Mouse (Mus musculus): ENCODE measurements around the gene Cnnm4. TPM values are rescaled to one million over a fixed set of nuclear protein-coding genes. Genes with fewer than 3 reads are reported as not detected.
A peak's percentile ranks its signal among the peaks of the same experiment; 100 is the strongest.

Gene Cnnm4
- total RNA-seq, 4 experiments from 2014 or later: 3.7 to 5.2 (median 4.7) TPM

DNA sequence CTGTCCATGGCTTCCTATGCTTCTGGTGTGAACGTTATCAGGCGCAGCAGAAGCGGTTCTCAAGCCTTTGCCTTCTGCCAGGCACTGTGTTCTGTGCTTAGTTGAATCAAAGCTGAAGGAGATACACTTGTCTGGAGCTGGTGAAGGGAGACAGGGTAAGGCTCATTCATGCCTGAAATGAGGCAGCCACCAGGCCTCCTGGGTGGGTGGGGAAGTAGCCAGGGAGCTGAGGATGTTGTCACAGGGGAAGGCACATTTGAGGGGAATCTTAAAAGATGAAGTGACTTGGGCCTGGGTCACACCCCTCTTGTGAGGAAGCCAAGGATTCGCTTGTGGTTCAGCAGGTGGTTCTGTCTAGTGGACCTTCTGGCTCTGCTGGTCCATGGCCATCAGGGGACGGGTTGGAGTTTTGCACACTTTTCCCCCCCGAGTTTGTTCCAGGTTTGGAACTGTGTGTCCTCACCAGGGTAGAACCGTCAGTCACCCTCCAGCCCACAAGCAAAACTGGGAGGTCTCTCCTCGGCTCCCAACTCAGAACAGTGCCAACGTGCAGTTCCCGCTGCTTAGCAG lies 1.9 kb downstream of the Cnnm4 start:
- no peak for DNase-seq (ENCODE audit: low spot score)

DNA sequence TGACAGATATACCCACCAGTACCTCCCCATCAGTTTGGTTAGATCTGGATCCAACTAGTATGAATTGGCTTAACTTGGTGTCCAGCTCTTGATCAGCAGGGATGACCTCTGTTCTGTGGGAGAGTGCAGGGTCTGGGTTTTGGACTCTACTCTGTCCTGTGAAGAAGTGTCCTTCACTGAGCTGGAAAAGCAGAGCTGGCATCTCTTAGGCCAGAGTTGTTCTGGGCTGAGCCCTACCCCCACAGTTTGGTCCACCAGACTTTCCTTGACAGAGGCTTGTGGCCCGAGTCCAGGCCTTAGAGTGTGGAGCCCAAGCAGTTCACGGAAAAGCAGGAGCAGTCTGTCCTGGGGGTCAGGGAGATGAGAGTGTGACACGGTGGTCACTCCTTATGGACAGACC lies 3.2 kb downstream of the Cnnm4 start:
- DNase-seq (ENCODE audit: low spot score): no peak

DNA sequence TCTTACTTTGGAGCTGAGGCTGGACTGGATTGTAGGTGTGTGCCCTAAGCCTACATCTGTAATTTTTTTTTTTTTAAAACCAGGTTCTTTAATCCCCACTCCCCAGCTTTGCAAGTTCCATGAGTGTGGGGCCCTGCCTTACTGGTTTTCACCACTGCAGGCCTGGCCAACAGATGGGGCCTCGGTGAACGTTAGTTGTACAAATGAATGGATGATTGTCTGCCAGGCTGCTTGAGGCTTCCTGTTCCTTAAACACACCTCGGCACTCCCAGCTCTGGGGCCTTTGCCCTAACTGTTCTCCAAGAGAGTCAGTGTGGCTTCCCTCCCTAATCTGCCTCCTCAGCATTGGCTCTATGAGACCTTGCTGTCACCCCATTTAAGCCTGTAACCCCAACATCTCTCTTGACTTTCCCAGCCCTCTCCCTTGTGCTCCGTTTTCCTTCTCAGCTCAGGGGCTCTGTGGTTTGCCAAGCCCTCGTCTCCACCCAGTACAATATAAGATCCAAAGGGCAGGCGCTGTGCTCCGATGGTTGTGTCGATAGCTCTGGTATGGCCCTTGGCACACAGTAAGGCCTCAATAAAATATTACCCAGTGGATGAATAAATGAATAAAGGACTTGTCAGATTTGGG lies 4.2 kb downstream of the Cnnm4 start:
- no peak for DNase-seq (ENCODE audit: low spot score)

DNA sequence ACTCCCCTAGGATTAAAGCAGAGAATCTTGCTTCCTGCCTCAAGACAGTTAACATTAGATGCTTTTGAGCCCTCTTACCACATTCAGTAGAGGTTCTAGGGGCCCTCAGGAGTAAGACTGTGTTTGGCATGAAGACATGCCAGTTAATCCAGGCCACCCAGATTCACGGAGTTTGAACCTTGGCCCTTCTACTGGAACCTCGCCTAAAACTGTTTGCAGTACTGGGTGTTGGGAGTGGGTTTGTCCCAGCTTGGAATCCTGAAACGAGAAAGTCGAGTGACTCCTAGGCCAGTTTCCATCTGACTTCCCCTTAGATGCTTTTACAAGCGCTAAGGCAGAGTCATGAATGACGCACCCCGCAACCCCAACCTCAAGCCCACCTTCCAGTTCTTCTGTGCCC lies 5.0 kb downstream of the Cnnm4 start:
- no peak for DNase-seq (ENCODE audit: low spot score)

DNA sequence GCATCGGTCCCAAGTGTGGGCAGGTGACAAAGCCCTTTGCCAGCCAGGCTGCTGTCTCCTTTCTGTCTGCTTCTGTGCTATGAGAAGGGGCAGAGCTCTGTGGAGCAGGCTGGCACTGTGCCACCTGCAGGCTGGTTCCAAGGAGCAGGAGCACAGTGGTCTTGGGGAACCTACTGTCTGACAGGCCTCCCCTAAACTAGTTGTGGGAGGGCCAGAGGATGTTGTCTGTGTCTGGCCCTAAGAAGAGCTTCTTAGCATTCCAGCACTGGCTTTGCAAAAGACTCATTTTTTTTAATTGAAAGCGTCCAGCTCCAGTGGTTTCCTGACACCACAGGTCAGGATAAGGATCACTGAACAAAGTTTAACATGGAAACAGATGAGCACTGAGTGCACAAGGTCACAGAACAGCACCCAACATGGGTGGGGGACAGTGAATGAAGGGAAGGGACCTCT lies 6.9 kb downstream of the Cnnm4 start:
- DNase-seq (ENCODE audit: low spot score): no peak

DNA sequence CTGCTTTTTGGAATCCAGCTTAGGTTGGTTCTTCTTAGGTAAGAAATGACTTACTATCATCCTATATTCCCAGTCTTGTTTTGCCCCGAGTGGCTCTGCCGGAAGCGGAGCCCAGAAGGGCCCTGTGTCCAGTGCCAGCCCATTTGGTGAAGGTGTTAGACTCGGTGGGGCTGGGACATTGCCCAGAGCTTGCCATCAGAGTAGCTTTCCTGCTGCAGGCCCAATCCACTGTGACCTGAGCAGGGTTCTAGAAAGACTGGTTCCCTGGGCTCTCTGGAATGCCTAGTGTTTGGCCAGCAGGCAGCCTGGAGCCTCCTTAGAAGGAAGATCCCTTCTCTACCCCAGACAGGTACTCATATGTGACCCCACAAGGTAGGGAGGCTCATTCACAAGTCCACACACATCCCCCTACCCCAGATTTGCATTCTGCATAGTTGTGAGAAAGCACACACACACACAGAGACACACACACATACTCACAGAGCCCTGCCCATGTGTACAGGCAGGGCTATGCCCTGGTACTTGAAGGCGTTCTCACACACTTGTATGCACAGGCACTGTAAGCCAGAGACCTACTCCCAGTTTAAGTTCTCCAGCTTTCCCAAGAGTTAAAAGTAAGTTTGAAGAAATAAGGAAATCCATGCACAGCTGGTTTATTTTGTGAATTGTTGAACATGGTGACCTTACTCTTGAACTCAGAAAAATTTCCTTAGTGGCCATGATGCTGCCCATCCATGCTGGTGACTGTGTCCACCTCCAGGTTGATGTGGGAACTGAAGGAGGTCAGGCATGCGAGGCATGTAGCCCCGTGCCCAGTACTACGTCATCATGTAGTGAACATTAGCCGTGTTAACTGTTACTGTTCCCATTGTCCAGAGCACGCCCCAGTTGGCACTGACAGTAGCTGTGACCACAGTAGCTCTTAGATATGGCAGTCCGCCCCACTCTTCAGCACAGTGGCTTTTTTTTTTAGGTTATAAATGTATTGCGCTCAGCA lies 8.8 kb downstream of the Cnnm4 start:
- DNase-seq (ENCODE audit: low spot score): no peak

DNA sequence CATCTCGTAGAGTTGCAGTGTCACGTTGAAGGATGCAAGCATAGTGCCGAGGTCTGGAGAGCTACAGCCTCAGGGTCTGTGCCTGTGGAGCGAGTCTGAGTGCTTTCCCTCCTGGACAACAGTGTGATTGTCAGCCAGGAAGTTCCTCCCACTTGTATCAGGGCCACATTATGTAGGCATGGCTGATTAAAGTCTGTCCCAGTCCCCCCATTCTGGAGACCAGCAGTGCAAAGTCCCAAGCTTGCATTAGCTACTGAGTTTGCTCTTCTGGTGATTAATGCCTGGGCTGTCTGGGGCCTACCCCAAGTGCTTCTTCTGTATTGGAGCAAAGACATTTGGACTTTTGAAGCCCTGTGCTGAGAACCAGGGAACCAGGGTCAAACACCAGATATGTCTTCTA lies 12.4 kb downstream of the Cnnm4 start:
- DNase-seq (ENCODE audit: low spot score): no peak

DNA sequence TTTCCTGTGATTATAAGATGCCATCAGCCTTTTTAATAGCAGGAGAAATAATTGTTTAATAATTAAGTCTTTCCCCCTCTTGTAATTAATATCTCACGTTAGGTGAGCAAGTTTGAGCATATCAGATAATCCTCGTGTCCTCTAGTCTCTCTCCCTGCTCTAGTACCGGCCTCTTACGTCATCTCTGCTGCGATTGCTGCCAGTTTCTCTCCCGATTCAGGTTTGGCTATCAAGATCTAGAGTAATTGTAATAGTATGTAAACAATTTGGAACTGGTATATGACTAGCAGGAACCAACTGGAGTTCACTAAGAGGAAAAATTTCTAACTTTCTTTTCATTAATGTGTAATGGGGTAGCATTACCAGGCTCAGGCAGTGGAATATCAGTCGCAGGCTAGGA lies 13.7 kb downstream of the Cnnm4 start:
- DNase-seq (ENCODE audit: low spot score): no peak

DNA sequence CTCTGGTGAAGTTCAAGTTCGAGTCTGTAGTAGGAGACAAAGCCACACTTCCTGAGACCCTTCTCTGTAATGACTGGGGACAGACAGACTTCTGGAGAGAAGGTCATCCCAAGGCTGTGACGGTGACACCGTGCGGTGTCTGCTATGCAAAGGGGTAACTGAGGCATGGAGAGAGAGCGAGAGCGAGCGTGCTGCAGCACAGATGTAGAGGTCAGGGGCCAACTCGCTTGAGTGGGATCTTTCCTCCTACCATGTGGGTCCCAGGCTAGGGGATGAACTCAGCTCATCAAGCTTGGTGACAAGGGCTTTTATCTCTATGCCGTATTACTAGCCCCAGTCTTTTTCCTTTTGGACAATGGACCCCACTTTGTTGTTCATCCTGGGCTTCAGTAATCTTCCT lies 15.7 kb downstream of the Cnnm4 start:
- DNase-seq (ENCODE audit: low spot score): no peak

DNA sequence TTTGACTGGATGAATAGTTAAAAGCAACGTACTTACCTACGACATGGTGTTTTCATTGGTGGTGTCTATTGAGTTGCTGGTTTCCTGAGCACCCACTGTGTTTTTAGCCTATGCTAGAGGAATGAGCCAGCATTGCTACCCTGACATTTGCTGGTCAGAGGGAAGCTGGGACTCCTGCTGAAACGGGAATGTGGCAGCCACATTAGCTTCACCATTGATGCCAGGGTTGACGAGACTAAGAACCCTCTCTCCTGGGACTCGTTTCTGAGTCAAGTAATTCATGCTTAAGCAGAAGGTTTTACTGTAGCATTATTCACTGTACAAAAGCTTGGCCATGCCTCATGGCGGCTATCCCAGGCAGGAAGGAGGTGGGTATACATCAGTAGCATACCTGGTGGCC lies 18.2 kb downstream of the Cnnm4 start:
- DNase-seq (ENCODE audit: low spot score): no peak

DNA sequence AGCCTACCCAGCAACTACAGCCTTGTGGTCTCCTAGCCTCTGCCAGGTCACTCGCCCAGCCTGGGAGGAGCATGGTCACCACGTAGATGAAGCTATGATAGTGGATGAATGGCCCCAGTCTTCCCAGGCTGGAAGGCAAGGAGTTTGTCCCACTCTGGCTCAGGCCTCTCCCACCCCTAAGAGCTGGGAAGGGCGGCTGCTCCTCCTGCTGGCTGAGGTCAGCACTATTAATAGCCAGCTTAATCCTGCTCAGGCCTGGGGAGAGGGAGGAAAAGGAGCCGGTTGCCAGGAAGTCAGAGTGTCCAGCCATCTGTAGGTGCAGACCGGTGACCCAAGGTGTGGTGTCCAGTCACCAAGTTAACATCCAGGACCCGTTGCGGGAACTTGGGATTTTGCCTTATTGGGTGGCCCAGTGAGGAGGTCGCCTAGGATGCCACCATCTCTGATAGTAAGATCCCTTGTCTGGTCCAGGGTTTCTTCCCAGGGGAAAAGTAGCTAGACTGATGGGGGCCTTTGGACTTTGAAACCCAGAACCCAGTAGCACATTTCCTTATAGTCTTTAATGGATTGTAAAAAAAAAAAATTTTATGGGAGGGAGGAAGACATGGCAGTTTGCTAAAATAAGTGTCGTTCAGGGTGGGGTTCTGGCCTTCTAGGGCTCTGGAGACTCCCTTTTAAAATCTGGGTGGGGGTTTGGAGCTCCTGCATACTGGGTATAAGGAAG lies 21.2 kb downstream of the Cnnm4 start:
- peak; percentile 61 for DNase-seq (ENCODE audit: low spot score)

DNA sequence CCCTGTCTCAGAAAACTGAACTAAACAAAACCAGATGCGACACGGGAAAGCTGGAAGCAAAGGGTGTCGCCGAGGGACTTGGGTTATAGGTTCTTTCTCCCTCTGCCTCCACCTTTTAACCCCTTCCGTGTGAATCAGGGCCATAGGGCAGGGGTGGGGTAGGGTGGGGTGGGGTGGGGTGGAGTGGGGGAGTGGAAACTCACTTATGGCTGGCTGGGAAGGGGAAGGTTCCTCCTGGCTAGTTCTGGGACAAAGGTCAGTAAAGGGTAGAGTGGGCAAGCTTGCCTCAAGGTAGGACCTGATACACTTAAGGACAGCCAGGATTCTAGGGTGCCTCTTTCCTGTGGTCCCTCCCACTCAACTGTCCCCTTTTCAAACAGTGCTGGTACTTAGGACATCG lies 21.9 kb downstream of the Cnnm4 start:
- DNase-seq (ENCODE audit: low spot score): no peak

DNA sequence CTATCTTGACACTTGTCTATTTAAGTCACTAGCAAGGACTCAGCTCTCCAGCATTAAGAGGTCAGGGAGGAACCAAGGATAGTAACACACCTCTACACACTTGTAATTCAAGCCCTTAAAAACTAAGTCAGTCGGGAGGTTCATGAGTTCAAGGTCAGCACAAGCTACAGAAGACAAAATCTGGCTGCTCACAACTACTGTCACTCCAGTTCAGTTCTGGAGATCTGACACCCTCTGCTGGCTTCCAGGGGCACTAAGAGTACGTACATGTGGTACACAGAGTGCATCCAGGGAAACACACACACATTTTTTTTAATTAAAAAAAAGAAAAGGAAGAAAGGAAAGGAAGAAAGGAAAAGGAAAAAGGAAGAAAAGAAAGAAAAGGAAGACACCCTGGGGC lies 25.3 kb downstream of the Cnnm4 start:
- DNase-seq (ENCODE audit: low spot score): no peak

DNA sequence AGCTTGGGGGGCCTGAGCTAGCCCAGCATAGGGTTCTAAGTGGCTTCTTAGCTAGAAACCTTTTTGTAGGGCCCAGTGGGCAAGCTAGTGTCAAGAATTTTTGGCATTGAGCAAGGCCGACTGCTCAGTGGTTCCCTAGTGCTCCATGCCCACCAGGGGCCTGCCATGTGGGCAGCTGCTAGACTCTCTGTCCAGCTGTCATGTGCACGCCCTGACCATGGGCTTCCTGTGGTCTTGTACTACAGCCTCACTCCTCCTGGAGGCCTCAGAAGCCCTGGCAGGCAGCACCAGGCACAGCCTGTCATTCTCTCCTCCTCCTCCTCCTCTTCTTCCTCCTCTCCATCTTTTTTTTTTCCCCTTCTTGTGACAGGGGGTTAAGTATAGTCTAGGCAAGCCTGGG lies 25.9 kb downstream of the Cnnm4 start:
- DNase-seq (ENCODE audit: low spot score): no peak

DNA sequence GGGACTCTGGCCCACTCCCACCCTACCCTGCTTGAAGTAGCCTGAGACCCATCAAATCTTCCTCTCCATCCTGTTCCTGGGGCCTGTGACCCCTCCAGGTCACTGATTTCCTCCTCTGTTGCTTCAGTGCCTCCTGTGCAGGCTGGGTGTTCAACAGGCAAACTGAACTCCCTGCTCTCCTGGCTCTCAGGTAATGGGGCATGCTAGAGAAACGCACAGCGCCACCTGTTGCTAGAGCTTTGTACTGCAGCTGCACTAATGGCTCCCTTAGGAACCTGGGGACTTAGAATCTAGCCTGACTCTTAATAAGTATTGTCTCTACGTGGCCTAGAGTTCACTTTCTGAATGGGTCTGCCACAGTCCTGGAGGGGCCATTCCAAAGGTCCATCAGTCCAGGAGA lies 29.8 kb downstream of the Cnnm4 start:
- DNase-seq (ENCODE audit: low spot score): peak; percentile 64

DNA sequence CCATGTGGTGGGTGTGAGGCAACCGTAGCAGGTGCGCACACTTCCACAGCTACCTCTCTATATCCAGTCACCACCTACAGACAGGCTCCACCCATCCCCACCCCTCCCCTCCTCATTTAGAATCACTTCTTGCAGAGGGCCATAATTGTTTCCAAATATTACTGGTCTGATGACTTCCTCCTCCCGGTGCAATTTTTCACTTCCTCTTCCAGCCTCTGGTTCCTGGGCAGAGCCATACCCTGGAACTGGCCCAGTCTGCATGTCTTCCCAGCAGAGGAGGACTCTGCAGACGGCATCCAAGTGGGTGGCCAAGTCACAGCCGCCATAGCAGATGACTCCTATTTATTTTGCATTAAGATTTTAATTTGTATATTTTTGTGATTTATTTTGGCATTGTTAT lies 36.8 kb downstream of the Cnnm4 start:
- no peak for DNase-seq (ENCODE audit: low spot score)

DNA sequence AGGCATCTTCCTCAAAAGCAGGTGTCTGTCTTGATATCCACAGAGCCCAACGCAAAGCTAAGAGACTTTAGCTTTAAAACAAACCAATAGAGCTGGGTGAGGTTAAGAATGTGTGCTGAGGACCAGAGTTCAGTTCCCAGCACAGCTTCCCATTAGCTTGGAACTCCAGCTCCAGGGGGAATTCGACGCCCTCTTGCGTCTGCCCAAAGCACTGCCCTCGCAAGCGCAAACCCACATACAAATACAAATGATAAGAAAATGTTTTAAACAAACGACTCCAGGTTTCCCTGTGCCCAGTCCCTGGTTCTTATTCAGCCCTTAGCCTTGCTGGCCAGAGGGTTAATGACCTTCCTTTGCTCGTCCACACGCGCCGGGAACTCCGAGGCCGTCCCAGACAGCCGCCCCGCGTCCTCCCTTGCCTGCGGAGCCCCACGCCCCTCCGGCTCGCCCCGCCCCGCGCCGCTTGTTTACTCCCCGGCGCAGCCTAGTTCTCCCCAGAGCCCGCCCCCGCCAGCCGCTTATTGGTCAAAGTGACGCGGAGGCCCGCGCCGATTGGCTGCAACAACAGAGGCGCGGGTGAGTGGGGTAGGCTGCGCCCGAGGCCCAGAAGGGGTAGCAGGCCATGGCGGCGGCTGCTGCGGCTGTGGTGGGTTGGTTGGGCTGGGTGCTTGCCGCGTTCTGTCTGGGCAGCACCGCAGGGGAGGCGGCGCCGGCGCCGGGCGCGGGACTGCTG lies 40.0 kb downstream of the Cnnm4 start, which contains the start of gene Cnnm3:
Cnnm3 (plus strand) TSS at position 579 of the 733 bp plus-strand sequence.
- DNase-seq (ENCODE audit: low spot score): peak; percentile 99

DNA sequence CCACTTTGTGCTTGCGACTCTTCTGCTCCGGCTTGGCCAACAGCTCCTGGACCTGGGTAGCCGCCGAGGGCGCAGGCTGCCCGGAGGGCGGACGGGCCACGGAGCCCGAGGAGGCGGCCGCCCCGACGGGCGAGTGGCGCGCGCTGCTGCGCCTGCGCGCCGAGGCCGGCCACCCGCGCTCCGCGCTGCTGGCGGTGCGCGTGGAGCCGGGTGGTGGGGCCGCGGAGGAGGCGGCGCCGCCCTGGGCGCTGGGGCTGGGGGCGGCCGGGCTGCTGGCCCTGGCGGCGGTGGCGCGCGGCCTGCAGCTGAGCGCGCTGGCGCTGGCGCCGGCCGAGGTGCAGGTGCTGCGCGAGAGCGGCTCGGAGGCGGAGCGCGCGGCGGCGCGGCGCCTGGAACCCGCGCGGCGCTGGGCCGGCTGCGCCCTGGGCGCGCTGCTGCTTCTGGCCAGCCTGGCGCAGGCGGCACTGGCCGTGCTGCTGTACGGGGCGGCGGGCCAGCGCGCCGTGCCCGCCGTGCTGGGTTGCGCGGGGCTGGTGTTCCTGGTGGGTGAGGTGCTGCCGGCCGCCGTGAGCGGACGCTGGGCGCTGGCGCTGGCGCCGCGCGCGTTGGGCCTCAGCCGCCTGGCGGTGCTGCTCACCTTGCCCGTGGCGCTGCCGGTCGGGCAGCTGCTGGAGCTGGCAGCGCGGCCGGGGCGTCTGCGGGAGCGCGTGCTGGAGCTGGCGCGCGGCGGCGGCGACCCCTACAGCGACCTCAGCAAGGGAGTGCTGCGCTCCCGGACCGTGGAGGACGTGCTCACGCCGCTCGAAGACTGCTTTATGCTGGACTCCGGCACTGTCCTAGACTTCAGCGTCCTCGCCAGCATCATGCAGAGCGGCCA lies 40.9 kb downstream of the Cnnm4 start:
- no peak for DNase-seq (ENCODE audit: low spot score)

DNA sequence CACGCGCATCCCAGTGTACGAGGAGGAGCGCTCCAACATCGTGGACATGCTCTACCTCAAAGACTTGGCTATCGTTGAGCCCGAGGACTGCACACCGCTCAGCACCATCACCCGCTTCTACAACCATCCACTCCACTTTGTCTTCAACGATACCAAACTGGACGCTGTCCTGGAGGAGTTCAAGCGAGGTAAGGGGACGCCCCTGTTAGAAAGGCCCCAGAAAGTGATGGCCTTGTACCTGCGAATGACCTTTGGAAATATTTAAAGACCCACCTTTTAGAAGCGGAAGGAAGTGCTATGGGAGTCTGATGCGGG lies 41.5 kb downstream of the Cnnm4 start:
- DNase-seq (ENCODE audit: low spot score): no peak

DNA sequence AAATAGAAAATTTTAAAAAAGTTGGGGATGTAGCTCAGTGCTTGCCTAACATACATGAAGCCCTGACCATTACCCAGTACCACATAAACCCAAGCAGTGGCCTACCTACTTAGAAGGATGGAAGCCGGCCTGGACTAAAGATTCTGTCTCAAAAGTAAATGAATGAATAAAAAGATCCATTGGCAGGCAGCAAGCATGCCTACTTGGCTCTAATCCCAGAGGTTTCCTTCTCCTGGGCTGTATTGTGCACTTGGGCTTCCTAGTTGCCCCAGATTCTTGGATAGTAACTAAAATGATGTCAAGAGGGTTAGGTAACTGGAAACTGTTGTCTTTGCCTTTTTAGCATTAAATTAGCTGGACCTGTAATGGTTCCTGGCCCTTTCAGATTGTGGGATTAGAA lies 41.9 kb downstream of the Cnnm4 start:
- DNase-seq (ENCODE audit: low spot score): no peak

Measured in heart, adult 8-10 months (tissue).